Mouse (Mus musculus): Measurements from ENCODE around the gene Btbd2.

Gene Btbd2

DNA sequence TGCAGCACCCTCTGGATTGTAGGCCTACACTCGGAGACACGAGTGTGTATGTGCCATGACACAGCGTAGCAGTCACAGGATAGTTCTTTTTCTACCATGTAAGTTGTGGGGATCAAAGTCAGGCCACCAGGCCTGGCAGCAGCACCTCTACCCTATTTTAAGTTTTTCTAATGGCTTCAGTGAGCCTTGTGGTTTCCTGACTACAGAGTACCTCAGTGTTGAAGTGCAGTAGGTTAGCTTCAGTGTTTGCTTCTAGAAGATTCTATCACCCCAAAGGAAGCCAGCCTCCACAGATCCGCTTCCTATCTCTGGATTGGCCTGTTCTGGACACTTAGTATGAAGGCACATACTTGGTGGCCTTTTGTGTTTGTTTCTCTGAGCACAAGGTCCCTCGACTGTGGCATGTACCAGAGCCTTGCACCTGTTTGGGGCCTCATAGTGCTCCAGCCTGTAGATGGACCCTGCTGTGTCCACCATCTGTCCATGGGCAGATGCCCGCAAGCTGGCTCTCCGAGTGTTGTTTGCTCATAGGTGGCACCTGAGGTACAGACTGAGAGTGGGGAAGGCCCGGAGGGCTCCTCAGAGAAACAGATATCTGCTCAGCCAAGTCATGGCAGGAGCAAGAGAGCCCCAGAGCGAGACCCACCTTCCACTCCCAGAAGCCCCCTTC, 46.6 kb downstream of the Btbd2 start:
- in situ Hi-C loops (cut with MboI, MseI), result no loop called here

- in situ Hi-C loops (cut with MboI, MseI), result loop anchor here (10.0 kb wide), 1 partner anchor 535 kb away; no protein-coding TSS in a partner anchor
Observed at GRCm38 (mm10) chr10:80609269-80609924, 47.5 kb downstream of the Btbd2 start.

DNA sequence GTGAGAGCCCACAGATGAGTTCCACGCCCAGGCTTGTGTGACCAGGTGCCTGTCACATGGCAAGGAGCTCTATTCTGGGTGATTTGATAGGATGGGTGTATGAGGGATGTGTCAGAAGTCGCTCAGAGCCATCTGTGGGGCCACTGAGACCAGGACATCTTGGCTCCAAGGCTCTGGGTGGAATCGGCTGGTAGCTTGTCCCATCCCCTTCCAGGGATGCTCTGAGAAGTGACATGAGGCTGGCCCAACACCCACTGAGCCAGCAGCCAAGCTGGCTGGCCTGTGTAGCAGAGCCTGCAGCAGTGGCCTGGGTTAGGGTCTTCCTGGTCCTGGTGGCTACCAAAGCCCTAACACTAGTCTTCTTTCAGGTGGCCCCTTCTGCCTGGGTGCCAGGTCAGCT, 48.4 kb downstream of the Btbd2 start:
- in situ Hi-C loops (cut with MboI, MseI), result loop anchor here (10.0 kb wide), 1 partner anchor 536 kb away; no protein-coding TSS in a partner anchor

DNA sequence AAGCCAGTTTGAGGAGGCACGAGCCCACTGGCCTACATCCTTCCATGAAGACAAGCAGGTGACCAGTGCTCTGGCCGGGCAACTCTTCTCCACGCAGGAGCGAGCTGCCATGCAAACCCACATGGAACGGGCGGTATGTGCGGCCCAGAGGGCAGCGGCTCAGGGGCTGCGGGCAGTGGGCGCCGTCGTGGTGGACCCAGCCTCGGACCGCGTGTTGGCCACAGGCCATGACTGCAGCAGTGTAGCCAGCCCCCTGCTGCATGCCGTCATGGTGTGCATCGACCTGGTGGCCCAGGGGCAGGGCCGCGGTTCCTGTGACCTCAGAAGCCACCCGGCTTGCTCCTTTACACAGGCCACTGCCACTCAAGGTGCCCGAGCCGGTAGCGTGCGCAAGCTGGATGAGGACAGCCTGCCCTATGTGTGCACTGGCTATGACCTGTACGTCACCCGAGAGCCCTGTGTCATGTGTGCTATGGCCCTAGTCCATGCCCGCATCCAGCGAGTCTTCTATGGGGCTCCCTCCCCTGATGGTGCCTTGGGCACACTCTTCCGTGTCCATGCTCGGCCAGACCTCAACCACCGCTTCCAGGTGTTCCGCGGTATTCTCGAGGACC, 50.0 kb downstream of the Btbd2 start:
- in situ Hi-C loops (cut with MboI, MseI), result loop anchor here (10.0 kb wide), 1 partner anchor 538 kb away; no protein-coding TSS in a partner anchor

GRCm38 (mm10) chr10:80606306-80606705, 50.6 kb downstream of the Btbd2 start:
- in situ Hi-C loops (cut with MboI, MseI), result loop anchor here (10.0 kb wide), 1 partner anchor 538 kb away; no protein-coding TSS in a partner anchor

- in situ Hi-C loops (cut with MboI, MseI), result loop anchor here (10.0 kb wide), 1 partner anchor 539 kb away; no protein-coding TSS in a partner anchor
Observed at GRCm38 (mm10) chr10:80605721-80606120, 51.1 kb downstream of the Btbd2 start, which contains the start of gene Gm49322. Gene Gm49322 (plus strand): TSS chr10:80606021.

- in situ Hi-C loops (cut with MboI, MseI), result loop anchor here (10.0 kb wide), 1 partner anchor 540 kb away; no protein-coding TSS in a partner anchor
Observed at GRCm38 (mm10) chr10:80604988-80605387, 51.9 kb downstream of the Btbd2 start.

DNA sequence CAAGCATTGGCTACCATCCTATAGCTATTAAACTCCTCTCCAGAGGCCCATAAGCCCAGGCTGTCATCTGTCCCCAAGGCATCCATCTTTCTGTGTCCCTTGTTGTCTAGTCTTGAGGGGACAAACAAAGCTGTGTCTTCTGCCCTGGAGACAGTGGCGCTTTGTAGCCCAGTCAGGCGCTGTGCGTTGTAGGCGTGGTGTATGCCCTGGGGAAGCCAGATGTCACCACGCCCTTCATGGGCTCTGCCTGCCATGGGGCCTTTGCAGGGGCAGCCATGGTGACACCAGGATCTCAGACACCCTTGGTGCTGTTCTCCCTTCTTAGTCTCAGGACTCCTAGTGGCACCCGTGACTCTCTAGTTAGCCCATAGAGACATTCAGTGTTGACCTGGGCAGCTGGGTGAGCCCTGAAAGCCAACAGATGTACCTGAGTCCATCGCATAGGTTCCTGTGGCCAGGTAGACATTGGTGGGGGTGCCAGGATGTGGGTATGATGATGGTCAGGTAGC, 52.8 kb downstream of the Btbd2 start:
- in situ Hi-C loops (cut with MboI, MseI), result loop anchor here (10.0 kb wide), 1 partner anchor 541 kb away; no protein-coding TSS in a partner anchor

GRCm38 (mm10) chr10:80603364-80603763, 53.5 kb downstream of the Btbd2 start:
- in situ Hi-C loops (cut with MboI, MseI), result loop anchor here (10.0 kb wide), 1 partner anchor 541 kb away; no protein-coding TSS in a partner anchor

- in situ Hi-C loops (cut with MboI, MseI), result loop anchor here (10.0 kb wide), 1 partner anchor 542 kb away; no protein-coding TSS in a partner anchor
Observed at GRCm38 (mm10) chr10:80602698-80603325, 54.1 kb downstream of the Btbd2 start, which contains the start of the genes Scamp4 and Adat3. Gene Scamp4 (plus strand): TSS chr10:80602872. Gene Adat3 (plus strand): TSS chr10:80602880.

DNA sequence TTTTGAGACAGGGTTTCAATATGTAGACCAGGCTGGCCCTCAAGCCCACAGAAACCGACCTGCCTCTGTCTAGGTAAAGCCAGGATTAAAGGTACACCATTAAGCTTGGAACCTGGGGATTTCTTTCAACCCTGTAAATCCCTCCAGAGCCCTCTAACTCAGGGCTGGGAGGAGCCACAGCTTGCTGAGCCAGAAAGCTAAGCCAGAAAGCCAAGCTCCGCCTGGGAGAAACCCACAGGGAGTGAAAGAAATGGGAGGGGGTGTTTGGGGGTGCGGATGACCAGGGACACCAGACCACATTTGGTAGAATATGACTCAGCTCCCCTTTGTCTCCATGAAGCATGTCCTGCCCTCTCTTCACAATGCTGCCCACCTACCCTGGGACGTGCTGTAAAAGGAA, 60.6 kb downstream of the Btbd2 start:
- in situ Hi-C loops (cut with MboI, MseI), result no loop called here
